Mouse (Mus musculus) megakaryocyte, embryonic 14.5 days (primary cell): ENCODE results near the gene Wipf1.

Experiments used
- FLI1 ChIP-seq: IDR thresholded peaks from 2 replicates; pipeline ENCODE4 v1.6.1; 2012; ENCODE audit warnings: low read length, inconsistent platforms, mixed read lengths
- GATA1 ChIP-seq: IDR thresholded peaks from 3 replicates; pipeline ENCODE4 v1.6.1; 2012; ENCODE audit warnings: mixed read lengths, low read length, inconsistent platforms, borderline replicate concordance

- no peak for TF ChIP-seq GATA1
- TF ChIP-seq FLI1, result no peak
Measured at GRCm38 (mm10) chr2:73536091-73536783, 6.7 kb upstream of the Wipf1 start.
